Mouse (Mus musculus): ENCODE data around the gene Phlda2.

Gene Phlda2

GRCm38 (mm10) chr7:143460217-143460834, 42.6 kb downstream of the Phlda2 start:
- no peak for TF ChIP-seq GATA4 (IDR thresholded peaks at IDR 0.05; ENCODE audit: insufficient replicate concordance, low read length)

GRCm38 (mm10) chr7:143459332-143460211, 43.4 kb downstream of the Phlda2 start:
- TF ChIP-seq GATA4 (IDR thresholded peaks at IDR 0.05; ENCODE audit: insufficient replicate concordance, low read length), result no peak

GRCm38 (mm10) chr7:143458963-143459331, 44.0 kb downstream of the Phlda2 start:
- TF ChIP-seq GATA4 (IDR thresholded peaks at IDR 0.05; ENCODE audit: insufficient replicate concordance, low read length), result no peak

All from liver, adult (tissue).